Mouse (Mus musculus): ENCODE data around the gene Nim1k.

DNA sequence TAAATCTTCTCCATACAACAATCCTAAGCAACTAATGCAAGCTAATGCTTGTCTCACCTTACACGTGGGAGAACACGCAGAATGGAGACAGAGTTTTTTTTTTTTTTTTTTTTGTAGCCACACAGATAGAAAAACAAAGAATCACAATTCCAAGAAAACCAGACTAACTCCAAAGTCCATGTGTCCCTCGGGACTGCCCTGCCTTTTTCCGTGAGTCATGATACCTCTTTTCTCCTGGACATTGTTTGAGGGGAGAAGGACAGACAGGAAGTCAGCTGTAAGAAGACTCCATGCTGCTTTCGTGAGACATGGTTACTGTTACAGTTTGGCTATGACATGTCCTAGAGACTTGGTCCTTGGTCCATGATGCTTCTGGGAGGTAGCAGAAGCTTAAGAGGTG is 32.3 kb downstream of the Nim1k start:
- TF ChIP-seq CTCF (IDR thresholded peaks at IDR 0.05; ENCODE audit: borderline replicate concordance, extremely low read depth, insufficient read depth, insufficient read length) (no peak), POLR2A (IDR thresholded peaks at IDR 0.05; ENCODE audit: borderline replicate concordance, extremely low read depth, insufficient read depth, insufficient read length, poor library complexity, severe bottlenecking) (no peak)

Data from brain, embryonic 14.5 days (tissue).